Mouse (Mus musculus): ENCODE results near the gene Ccdc61. TPM values are rescaled to one million over a fixed set of nuclear protein-coding genes. Genes with fewer than 3 reads are reported as not detected.

Ccdc61 gene
- polyA plus RNA-seq, 1 experiment from 2014 or later: 8.4 TPM

DNA sequence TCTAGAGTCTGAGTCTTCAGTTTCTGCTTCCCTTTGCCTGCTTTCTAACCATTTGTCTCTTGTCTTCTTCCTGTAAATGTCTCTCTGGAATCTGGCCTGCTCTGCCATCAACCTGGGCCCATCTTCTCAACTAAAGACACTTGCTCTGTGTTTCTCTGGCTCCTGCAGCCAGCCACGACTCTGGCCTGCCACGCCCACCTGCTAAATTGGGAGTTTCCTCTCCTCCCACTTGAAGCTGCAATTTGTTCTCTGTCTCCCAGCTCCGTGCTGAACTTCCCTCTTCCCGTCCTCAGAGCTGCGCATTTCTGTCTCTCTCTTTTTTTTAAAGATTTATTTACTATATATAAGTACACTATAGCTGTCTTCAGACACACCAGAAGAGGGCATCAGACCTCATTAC is 65.4 kb downstream of the Ccdc61 start:
- H3K9me3 ChIP-seq (replicated peaks; ENCODE audit: control insufficient read depth, low read length): no peaks in the 10 kb centered on the region
- no peaks in the 10 kb centered on the region for H3K36me3 ChIP-seq (ENCODE audit: control insufficient read depth, insufficient read depth)
- 18% methylated on average over 5 of the region's 5 CpGs for WGBS (ENCODE audit: insufficient replicate concordance)
- no peaks in the 10 kb centered on the region for H3K27me3 ChIP-seq (ENCODE audit: control insufficient read depth, insufficient read depth, low read depth, low read length)
- no peak overlapping the region for H3K27ac ChIP-seq (ENCODE audit: low read length)
- ATAC-seq (ENCODE audit: low read depth): no peak
- no peaks in the 10 kb centered on the region for H3K4me1 ChIP-seq (ENCODE audit: control insufficient read depth, low read depth, low read length)
- H3K4me2 ChIP-seq (ENCODE audit: low read depth, low read length): no peak overlapping the region
- no peak overlapping the region for H3K4me3 ChIP-seq (ENCODE audit: low read depth, low read length)
- no peak overlapping the region for H3K9ac ChIP-seq (ENCODE audit: low read depth, low read length)

DNA sequence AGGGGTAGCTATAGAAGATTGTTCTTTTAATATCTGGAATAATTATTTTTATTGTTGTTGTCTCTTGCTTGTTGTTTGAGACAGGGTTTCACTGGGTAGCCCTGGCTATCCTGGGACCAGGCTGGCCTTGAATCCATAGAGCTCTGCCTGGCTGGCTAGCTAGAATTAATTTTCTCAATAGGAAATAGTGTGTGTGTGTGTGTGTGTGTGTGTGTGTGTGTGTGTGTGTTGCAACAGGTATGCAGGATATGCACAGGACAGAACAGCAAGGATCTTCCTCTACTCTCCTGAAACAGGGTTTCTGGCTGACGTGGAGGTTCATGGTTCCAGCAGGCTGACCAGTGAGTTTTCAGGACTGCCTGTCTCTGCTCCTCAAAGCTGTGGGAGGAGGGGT is 69.0 kb downstream of the Ccdc61 start:
- 57% methylated on average over 1 of the region's 1 CpGs for WGBS (ENCODE audit: insufficient replicate concordance)
- no peak overlapping the region for H3K9ac ChIP-seq (ENCODE audit: low read depth, low read length)
- H3K4me1 ChIP-seq (ENCODE audit: control insufficient read depth, low read depth, low read length): no peaks in the 10 kb centered on the region
- ATAC-seq (ENCODE audit: low read depth): no peak
- H3K27ac ChIP-seq (ENCODE audit: low read length): no peak overlapping the region
- no peaks in the 10 kb centered on the region for H3K36me3 ChIP-seq (ENCODE audit: control insufficient read depth, insufficient read depth)
- no peaks in the 10 kb centered on the region for H3K27me3 ChIP-seq (ENCODE audit: control insufficient read depth, insufficient read depth, low read depth, low read length)
- no peak overlapping the region for H3K4me3 ChIP-seq (ENCODE audit: low read depth, low read length)
- H3K9me3 ChIP-seq (replicated peaks; ENCODE audit: control insufficient read depth, low read length): no peaks in the 10 kb centered on the region
- peak overlapping the region; percentile 46 for H3K4me2 ChIP-seq (ENCODE audit: low read depth, low read length)

Other genes with a start within 250 kb of the Ccdc61 start
- gene Psg20, start 224.2 kb downstream of the Ccdc61 start, polyA plus RNA-seq (2015; fragmentation: Nextera tagmentation; extraction: Ambion mirVana): not detected in 2 replicates
- gene Psg22, start 192.3 kb downstream of the Ccdc61 start, polyA plus RNA-seq (2015; fragmentation: Nextera tagmentation; extraction: Ambion mirVana): 0.12 and 0.14 TPM in 2 replicates
- gene Psg19, start 111.9 kb downstream of the Ccdc61 start, polyA plus RNA-seq (2015; fragmentation: Nextera tagmentation; extraction: Ambion mirVana): not detected in 2 replicates
- gene Psg17, start 88.8 kb downstream of the Ccdc61 start, polyA plus RNA-seq (2015; fragmentation: Nextera tagmentation; extraction: Ambion mirVana): not detected in 2 replicates
- 0.21 and 0.24 TPM in 2 replicates for gene Mill2, start 70.4 kb downstream of the Ccdc61 start, polyA plus RNA-seq (2015; fragmentation: Nextera tagmentation; extraction: Ambion mirVana)
- gene Pglyrp1, start 39.1 kb downstream of the Ccdc61 start, polyA plus RNA-seq (2015; fragmentation: Nextera tagmentation; extraction: Ambion mirVana): 76.1 and 87.5 TPM in 2 replicates
- gene Nova2, start 15.5 kb upstream of the Ccdc61 start, polyA plus RNA-seq (2015; fragmentation: Nextera tagmentation; extraction: Ambion mirVana): 0.06 and 0.09 TPM in 2 replicates
- gene Nanos2, start 77.0 kb upstream of the Ccdc61 start, polyA plus RNA-seq (2015; fragmentation: Nextera tagmentation; extraction: Ambion mirVana): not detected in 2 replicates
- 0.12 and 0.48 TPM in 2 replicates for gene Mypop, start 80.8 kb upstream of the Ccdc61 start, polyA plus RNA-seq (2015; fragmentation: Nextera tagmentation; extraction: Ambion mirVana)
- gene Irf2bp1, start 93.6 kb upstream of the Ccdc61 start, polyA plus RNA-seq (2015; fragmentation: Nextera tagmentation; extraction: Ambion mirVana): 6.4 and 6.6 TPM in 2 replicates
- gene Foxa3, start 113.1 kb upstream of the Ccdc61 start, polyA plus RNA-seq (2015; fragmentation: Nextera tagmentation; extraction: Ambion mirVana): 60.8 and 63.7 TPM in 2 replicates
- 13.8 TPM in 2 replicates for gene Sympk, start 114.0 kb upstream of the Ccdc61 start, polyA plus RNA-seq (2015; fragmentation: Nextera tagmentation; extraction: Ambion mirVana)
- gene Rsph6a, start 144.3 kb upstream of the Ccdc61 start, polyA plus RNA-seq (2015; fragmentation: Nextera tagmentation; extraction: Ambion mirVana): not detected in 2 replicates
- 2.4 and 3.5 TPM in 2 replicates for gene Dmwd, start 165.8 kb upstream of the Ccdc61 start, polyA plus RNA-seq (2015; fragmentation: Nextera tagmentation; extraction: Ambion mirVana)
- gene Dmpk, start 173.4 kb upstream of the Ccdc61 start, polyA plus RNA-seq (2015; fragmentation: Nextera tagmentation; extraction: Ambion mirVana): 12.2 and 17.1 TPM in 2 replicates
- 0.77 and 0.93 TPM in 2 replicates for gene Six5, start 184.2 kb upstream of the Ccdc61 start, polyA plus RNA-seq (2015; fragmentation: Nextera tagmentation; extraction: Ambion mirVana)
- 0.11 and 0.12 TPM in 2 replicates for gene Gm4969, start 208.0 kb upstream of the Ccdc61 start, polyA plus RNA-seq (2015; fragmentation: Nextera tagmentation; extraction: Ambion mirVana)
- gene Fbxo46, start 209.4 kb upstream of the Ccdc61 start, polyA plus RNA-seq (2015; fragmentation: Nextera tagmentation; extraction: Ambion mirVana): 4.7 and 5.2 TPM in 2 replicates
- gene Qpctl, start 238.9 kb upstream of the Ccdc61 start, polyA plus RNA-seq (2015; fragmentation: Nextera tagmentation; extraction: Ambion mirVana): 3.9 and 4.0 TPM in 2 replicates
- gene Snrpd2, start 239.3 kb upstream of the Ccdc61 start, polyA plus RNA-seq (2015; fragmentation: Nextera tagmentation; extraction: Ambion mirVana): 47.9 and 54.4 TPM in 2 replicates